Mouse (Mus musculus): ENCODE results near the gene Dnah3.
A peak's percentile ranks its signal among the peaks of the same experiment; 100 is the strongest.

Gene Dnah3

GRCm38 (mm10) chr7:119954047-119954446 lies 141.0 kb downstream of the Dnah3 start:
- no peak for DNase-seq (ENCODE audit: low spot score in 2 of 2)

- DNase-seq (ENCODE audit: low spot score in 2 of 2), result peak; percentile 65 to 71
Observed at GRCm38 (mm10) chr7:119941569-119941968, 153.5 kb downstream of the Dnah3 start.

- no peak for DNase-seq (ENCODE audit: low spot score in 2 of 2)
Observed at GRCm38 (mm10) chr7:119937036-119937435, 158.0 kb downstream of the Dnah3 start.

GRCm38 (mm10) chr7:119936321-119936720 lies 158.8 kb downstream of the Dnah3 start:
- no peak for DNase-seq (ENCODE audit: low spot score in 2 of 2)

GRCm38 (mm10) chr7:119928783-119929440 lies 166.2 kb downstream of the Dnah3 start:
- DNase-seq (ENCODE audit: low spot score in 2 of 2), result no peak

- no peak for DNase-seq (ENCODE audit: low spot score in 2 of 2)
Observed at GRCm38 (mm10) chr7:119921054-119921453, 174.0 kb downstream of the Dnah3 start.

GRCm38 (mm10) chr7:119920457-119920856 lies 174.6 kb downstream of the Dnah3 start:
- DNase-seq (ENCODE audit: low spot score in 2 of 2), result peak; percentile 9 to 22

GRCm38 (mm10) chr7:119911727-119912126 lies 183.4 kb downstream of the Dnah3 start:
- no peak for DNase-seq (ENCODE audit: low spot score in 2 of 2)

- no peak for DNase-seq (ENCODE audit: low spot score in 2 of 2)
Observed at GRCm38 (mm10) chr7:119906523-119907215, 188.4 kb downstream of the Dnah3 start.

- DNase-seq (ENCODE audit: low spot score in 2 of 2), result no peak
Observed at GRCm38 (mm10) chr7:119899386-119900057, 195.6 kb downstream of the Dnah3 start.

GRCm38 (mm10) chr7:119898247-119898856 lies 196.7 kb downstream of the Dnah3 start:
- DNase-seq (ENCODE audit: low spot score in 2 of 2), result no peak

GRCm38 (mm10) chr7:119897521-119898109 lies 197.5 kb downstream of the Dnah3 start:
- DNase-seq (ENCODE audit: low spot score in 2 of 2), result no peak

GRCm38 (mm10) chr7:119895639-119896512 lies 199.2 kb downstream of the Dnah3 start, which contains the start of the genes Lyrm1 and Dcun1d3:
Gene Lyrm1, plus strand, starts transcription at chr7:119895861.
Gene Dcun1d3, minus strand, starts transcription at chr7:119896298.
- peak; percentile 96 to 98 for DNase-seq (ENCODE audit: low spot score in 2 of 2)

GRCm38 (mm10) chr7:119894818-119895544 lies 200.1 kb downstream of the Dnah3 start:
- peak in 1 of 2 experiments; percentile 23 for DNase-seq (ENCODE audit: low spot score in 2 of 2)

GRCm38 (mm10) chr7:119892742-119893141 lies 202.3 kb downstream of the Dnah3 start:
- no peak for DNase-seq (ENCODE audit: low spot score in 2 of 2)

- DNase-seq (ENCODE audit: low spot score in 2 of 2), result no peak
Observed at GRCm38 (mm10) chr7:119892198-119892597, 202.9 kb downstream of the Dnah3 start.

- no peak for DNase-seq (ENCODE audit: low spot score in 2 of 2)
Observed at GRCm38 (mm10) chr7:119887887-119888286, 207.2 kb downstream of the Dnah3 start.

GRCm38 (mm10) chr7:119881229-119881628 lies 213.9 kb downstream of the Dnah3 start:
- DNase-seq (ENCODE audit: low spot score in 2 of 2), result no peak

GRCm38 (mm10) chr7:119880345-119880744 lies 214.7 kb downstream of the Dnah3 start:
- DNase-seq (ENCODE audit: low spot score in 2 of 2), result peak in 1 of 2 experiments; percentile 42

- DNase-seq (ENCODE audit: low spot score in 2 of 2), result no peak
Observed at GRCm38 (mm10) chr7:119879171-119879570, 215.9 kb downstream of the Dnah3 start.

Measured in heart, adult 9 months (tissue).